Mouse (Mus musculus): ENCODE results near the gene Rbfox1.

DNA sequence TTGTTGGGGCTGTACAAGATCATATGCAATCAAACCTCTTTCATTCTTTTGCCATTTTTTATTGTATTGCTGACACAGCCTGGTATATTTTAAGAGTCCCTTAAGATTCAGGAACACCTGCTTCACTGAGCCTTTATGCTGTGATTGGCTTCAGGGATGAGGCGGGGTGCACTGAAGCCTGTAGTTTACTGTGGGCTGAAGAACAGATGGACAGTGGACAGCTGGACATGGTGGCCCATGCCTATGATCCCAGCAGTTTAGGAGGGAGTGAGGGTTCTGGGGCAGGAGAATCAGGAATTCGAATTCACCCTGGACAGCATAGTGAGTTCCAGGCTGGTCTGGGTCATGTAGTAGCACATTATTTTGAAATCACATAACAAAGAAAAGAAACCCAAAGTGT is 1198.8 kb downstream of the Rbfox1 start:
- TF ChIP-seq GATA1 (IDR thresholded peaks at IDR 0.05; ENCODE audit: borderline replicate concordance, low read length): no peak
- TF ChIP-seq FLI1 (IDR thresholded peaks at IDR 0.05; ENCODE audit: low read length): no peak

All from megakaryocyte, embryonic 14.5 days (primary cell).